Mouse (Mus musculus): ENCODE data around the gene Olfr1328.
"Not testable (repeated sequence)": the region's sequence is repeated elsewhere in the genome, so short reads cannot be mapped to it uniquely, and the experiment has no call there.

Olfr1328 gene

DNA sequence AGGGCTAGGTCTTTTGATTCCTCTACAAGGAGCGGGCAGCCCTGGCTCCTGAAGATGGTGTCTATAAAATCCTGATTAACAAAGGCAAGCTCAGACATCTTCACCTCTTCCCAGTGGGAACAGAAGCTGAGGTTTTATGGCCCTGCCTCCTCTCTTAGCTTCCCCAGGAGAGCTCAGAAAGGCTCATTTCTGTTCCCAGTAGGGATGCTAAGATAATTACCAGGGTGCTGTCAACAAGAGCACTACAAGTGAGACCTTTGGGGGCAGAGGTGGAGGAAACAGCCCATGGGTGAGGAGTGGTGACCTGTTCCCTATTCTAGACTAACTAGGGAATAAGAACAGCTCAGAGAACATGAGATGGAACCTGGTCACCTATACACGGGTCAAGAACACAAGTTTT lies at the start of gene Olfr1328:
Olfr1328 (minus strand) TSS at position 101 of the 400 bp plus-strand sequence.
- DNase-seq (ENCODE audit: low spot score in 2 of 2), result no peak

DNA sequence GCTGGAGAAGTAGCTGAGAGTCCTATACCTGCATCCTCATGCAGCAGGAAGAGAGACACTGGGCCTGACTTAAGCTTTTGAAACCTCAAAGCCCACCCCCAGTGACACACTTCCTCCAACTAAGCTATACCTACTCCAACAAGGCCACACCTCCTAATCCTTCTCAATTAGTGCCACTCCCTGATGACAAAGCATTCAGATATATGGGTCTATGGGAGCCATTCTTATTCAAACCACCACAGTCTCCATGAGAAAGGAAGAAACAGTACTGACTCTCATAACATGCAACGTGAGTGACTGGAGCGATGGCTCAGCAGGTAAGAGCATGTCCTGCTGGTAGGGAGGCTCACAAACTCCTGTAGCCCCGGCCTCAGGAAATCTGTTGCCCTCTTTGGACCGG lies 46.9 kb upstream of the Olfr1328 start:
- DNase-seq (ENCODE audit: low spot score in 2 of 2), result no peak

DNA sequence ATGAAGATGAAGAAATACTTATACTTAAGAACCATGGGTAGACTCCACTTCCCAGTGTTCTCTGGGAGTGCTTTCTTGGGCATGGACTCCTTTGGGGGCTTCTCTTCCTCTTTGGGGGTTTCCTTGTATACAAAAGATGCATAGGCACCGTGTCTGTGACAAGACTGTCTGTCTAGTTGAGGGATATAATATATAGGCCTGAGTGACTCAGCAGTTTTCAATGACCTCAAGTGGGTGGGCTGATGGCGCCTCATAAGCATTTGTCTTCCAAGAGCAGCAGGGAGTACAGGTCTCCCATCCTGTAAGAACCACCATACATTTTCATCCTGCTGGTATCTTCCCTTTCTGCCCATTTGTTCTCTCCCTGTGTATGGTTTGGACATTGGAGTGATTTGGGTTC lies 34.9 kb upstream of the Olfr1328 start:
- DNase-seq (ENCODE audit: low spot score in 2 of 2), result no peak

GRCm38 (mm10) chr4:118967711-118968110 lies 29.3 kb upstream of the Olfr1328 start:
- no peak for DNase-seq (ENCODE audit: low spot score in 2 of 2)

DNA sequence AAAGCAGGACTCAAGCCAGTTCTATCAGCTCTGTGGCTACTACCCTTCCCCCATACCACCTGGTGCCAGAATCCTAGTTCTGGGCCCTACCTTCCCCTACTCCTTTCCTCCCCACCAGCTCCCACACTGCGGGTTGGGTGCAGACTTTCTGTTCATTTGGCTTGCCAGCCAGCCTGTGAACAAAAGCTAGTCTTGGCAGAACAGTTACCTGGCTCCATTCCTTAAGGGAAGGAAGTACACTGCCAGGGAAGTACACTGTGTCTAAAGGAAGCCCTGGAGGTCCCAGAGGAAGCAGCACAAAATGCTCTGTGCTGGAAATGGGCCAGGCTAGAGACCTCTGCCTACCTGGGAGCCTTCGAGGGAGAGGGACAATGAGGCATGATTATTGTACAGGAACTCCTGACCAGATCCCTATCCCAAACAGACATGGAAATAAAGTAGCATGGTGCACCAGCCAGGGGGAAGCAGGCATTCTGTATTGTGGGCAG lies 22.8 kb upstream of the Olfr1328 start, which contains the start of gene Lao1:
Lao1 (plus strand) TSS at position 438 of the 488 bp plus-strand sequence.
- peak; percentile 56 to 57 for DNase-seq (ENCODE audit: low spot score in 2 of 2)

DNA sequence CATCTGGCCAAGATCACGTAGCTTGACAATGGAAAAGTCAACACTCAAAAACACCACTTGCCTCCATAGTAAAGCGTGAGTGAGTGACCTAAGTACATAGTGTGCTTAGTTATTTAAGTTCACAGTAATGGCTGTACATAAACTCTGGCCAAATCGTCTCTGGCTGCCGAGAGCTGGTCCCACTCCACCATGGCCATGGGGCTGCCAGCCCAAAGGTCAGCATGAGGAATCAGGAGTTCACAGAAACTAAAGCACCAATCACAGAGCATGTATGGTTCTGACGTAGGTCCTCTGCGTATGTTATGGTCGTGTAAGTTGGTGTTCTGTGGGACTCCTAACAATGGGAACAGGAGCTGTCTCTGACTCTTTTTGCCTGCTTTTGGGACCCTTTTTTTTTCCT lies 20.4 kb upstream of the Olfr1328 start:
- no peak for DNase-seq (ENCODE audit: low spot score in 2 of 2)

GRCm38 (mm10) chr4:118931326-118931725 lies 7.1 kb downstream of the Olfr1328 start:
- not testable (repeated sequence) for DNase-seq (ENCODE audit: low spot score in 2 of 2)

DNA sequence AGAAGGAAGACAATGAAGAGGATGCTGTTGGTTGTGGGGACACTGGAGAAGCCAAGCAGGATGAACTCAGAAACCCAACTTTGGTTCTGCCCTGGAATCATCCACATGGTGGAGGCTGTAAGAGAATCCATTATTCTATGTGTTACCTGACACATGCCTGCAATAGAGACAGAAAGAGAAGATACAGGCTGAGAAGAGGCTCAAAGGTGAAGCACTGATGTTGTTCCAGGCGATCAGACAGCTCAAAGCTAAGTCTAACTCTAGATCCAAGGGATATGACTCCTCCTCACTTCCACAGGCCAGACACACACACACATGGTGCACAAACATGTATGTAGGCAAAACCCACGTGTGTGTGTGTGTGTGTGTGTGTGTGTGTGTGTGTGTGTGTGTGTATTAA lies 21.0 kb downstream of the Olfr1328 start, which contains the start of gene Olfr1329:
Olfr1329 (minus strand) TSS at position 101 of the 400 bp plus-strand sequence.
- DNase-seq (ENCODE audit: low spot score in 2 of 2), result not testable (repeated sequence)

DNA sequence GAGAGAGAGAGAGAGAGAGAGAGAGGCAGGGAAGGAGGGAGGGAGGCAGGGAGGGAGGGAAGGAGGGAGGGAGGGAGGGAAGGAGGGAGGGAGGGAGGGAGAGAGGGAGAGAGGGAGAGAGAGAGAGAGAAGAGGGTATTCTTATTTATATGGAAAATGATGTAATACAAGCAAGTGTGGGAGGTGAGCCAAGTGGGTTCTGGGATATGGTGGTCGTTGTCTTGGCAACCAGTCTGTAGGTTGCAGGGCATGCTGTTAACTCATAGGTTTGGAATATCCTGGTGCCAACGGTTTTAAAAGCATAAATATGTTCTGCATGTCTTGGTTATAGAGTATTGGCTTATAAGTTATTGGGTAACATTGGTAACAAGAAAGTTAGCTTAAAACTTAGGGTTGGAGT lies 36.4 kb downstream of the Olfr1328 start:
- peak in 1 of 2 experiments; percentile 27 for DNase-seq (ENCODE audit: low spot score in 2 of 2)

DNA sequence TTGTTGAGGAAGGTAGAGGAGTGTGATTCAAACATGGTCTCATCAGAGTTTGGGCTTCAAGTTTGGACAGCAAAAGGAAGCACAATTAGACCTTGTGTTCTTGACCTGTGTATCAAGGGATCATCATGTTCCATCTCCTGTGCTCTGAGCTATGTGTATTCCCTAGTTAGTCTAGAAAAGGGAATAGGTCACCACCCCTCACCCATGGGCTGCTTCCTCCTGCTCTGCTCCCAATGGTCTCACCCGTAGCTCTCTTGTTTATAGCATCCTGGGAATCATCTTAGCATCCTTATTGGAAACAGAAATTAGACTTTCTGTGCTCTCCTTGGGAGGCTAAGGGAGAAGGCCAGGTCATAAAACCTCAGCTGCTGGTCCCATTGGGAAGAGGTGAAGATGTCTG lies 50.1 kb downstream of the Olfr1328 start, which contains the start of gene Olfr1330:
Olfr1330 (plus strand) TSS at position 301 of the 400 bp plus-strand sequence.
- no peak for DNase-seq (ENCODE audit: low spot score in 2 of 2)
